Mouse (Mus musculus) stomach, postnatal 0 days (tissue): Measurements from ENCODE around the gene Arhgef3.

ENCODE experiments used
- CTCF ChIP-seq: IDR thresholded peaks from 2 replicates; pipeline ENCODE4 v1.5.1; 2016; ENCODE audit warnings: antibody characterized with exemption, low read depth, mild to moderate bottlenecking, moderate library complexity
- EP300 ChIP-seq: optimal IDR thresholded peaks from 2 replicates; pipeline ENCODE3; 2016; ENCODE audit warnings: antibody characterized with exemption

DNA sequence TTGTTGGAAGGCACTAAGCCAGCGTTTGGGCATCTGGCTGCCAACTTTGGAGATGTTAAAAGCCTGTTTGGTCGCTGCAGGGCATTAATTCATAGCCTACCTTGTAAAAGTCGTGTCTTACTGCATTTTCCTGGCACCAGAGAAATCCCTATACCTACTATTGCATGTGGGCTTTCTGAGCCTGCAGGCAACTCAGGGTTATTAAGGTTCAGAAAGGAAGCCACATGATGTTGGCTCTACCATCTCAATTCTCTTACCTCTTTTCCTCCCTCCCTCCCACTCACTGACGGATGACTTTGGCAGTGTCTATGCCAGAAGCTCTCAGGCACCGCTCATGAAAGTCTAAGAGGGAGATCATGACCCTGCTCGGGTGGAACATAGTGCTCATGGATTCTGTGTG, 210.8 kb downstream of the Arhgef3 start:
- TF ChIP-seq CTCF (no peak), EP300 (no peak)
